Mouse (Mus musculus) thymus, adult 2 months (tissue): Measurements from ENCODE around the gene Ppid. TPM values are rescaled to one million over a fixed set of nuclear protein-coding genes. Genes with fewer than 3 reads are reported as not detected.

ENCODE experiments used
- DNase-seq: peaks from one replicate; pipeline ENCODE4 v3.0.0; 2021
- H3K27ac ChIP-seq: fragments of 200-500 bp; 2 replicates; pipeline ENCODE4 v1.5.1; 2012; ENCODE audit warnings: low read length, control low read depth; ENCODE audit not compliant: control insufficient read depth, insufficient read depth
- H3K27me3 ChIP-seq: fragments of 200-500 bp; 2 replicates; pipeline ENCODE4 v1.6.1; 2012; ENCODE audit warnings: mild to moderate bottlenecking, low read length, moderate library complexity, mixed read lengths; ENCODE audit not compliant: control insufficient read depth, insufficient read depth
- H3K36me3 ChIP-seq: fragments of 200-500 bp; 2 replicates; pipeline ENCODE4 v1.6.1; 2012; ENCODE audit warnings: mild to moderate bottlenecking, low read length, moderate library complexity; ENCODE audit not compliant: control insufficient read depth, insufficient read depth
- H3K4me1 ChIP-seq: fragments of 200-500 bp; replicated peaks from 2 replicates; pipeline ENCODE4 v1.6.1; 2012; ENCODE audit warnings: low read length; ENCODE audit not compliant: control insufficient read depth, insufficient read depth
- H3K4me3 ChIP-seq: fragments of 200-500 bp; 2 replicates; pipeline ENCODE4 v1.5.1; 2012; ENCODE audit warnings: mild to moderate bottlenecking, low read length, control low read depth, moderate library complexity; ENCODE audit not compliant: control insufficient read depth, insufficient read depth
- CTCF ChIP-seq: fragments of 200-500 bp; IDR thresholded peaks from 2 replicates; pipeline ENCODE4 v1.5.1; 2012; ENCODE audit warnings: mild to moderate bottlenecking, control low read depth, low read length, moderate library complexity, borderline replicate concordance; ENCODE audit not compliant: control insufficient read depth, poor library complexity, insufficient read depth; ENCODE audit errors: extremely low read depth
- POLR2A ChIP-seq: fragments of 200-500 bp; IDR thresholded peaks from 2 replicates; pipeline ENCODE4 v1.6.1; 2012; ENCODE audit warnings: mild to moderate bottlenecking, low read length, control low read depth, moderate library complexity; ENCODE audit not compliant: control insufficient read depth, poor library complexity, insufficient read depth; ENCODE audit errors: extremely low read depth
- WGBS: fragments of 180-500 bp; shearing (Covaris S2); methylation state at CpG from one replicate; pipeline ENCODE4 v1.1.7; 2018; 5-methylcytosine and 5-hydroxymethylcytosine counted together
- polyA plus RNA-seq: library from polyadenylated mRNA; depleted of rRNA; stranded (reverse); fragments of >200 nt; gene quantifications from 2 replicates; pipeline ENCODE4 v1.2.3, GENCODE M21; 2012

Gene Ppid
- polyA plus RNA-seq, 1 experiment, result 15.6 TPM

- peak; percentile 87 for DNase-seq
- H3K27me3 ChIP-seq, result no peaks in the 10 kb centered on the region
- 1% methylated on average over 6 of the region's 6 CpGs for WGBS
Measured at GRCm38 (mm10) chr3:79586804-79587203, 4.3 kb upstream of the Ppid start.

GRCm38 (mm10) chr3:79589671-79590070 is 1.5 kb upstream of the Ppid start:
- no peaks in the 10 kb centered on the region for H3K4me1 ChIP-seq
- peaks cover 12% of the 10 kb centered on the region for H3K36me3 ChIP-seq
- 93% methylated on average over 2 of the region's 2 CpGs for WGBS
- DNase-seq, result no peak
- H3K4me3 ChIP-seq, result no peak overlapping the region
- no peak for TF ChIP-seq POLR2A
- TF ChIP-seq CTCF, result no peak
- H3K27ac ChIP-seq, result no peak overlapping the region
- no peaks in the 10 kb centered on the region for H3K27me3 ChIP-seq

More at GRCm38 (mm10) chr3:79586804-79587203, 4.3 kb upstream of the Ppid start:
- no peak overlapping the region for H3K27ac ChIP-seq
- TF ChIP-seq POLR2A (no peak), CTCF (peak; percentile 89)
- H3K4me1 ChIP-seq, result no peaks in the 10 kb centered on the region
- no peak overlapping the region for H3K4me3 ChIP-seq
- no peaks in the 10 kb centered on the region for H3K36me3 ChIP-seq

GRCm38 (mm10) chr3:79591793-79592471 is 790 bp downstream of the Ppid start:
- no peak for DNase-seq
- Histone ChIP-seq H3K4me3 (peak overlapping the region; percentile 98), H3K27me3 (no peaks in the 10 kb centered on the region), H3K4me1 (no peaks in the 10 kb centered on the region), H3K36me3 (peaks cover 29% of the 10 kb centered on the region), H3K27ac (0 out of 2 replicates have a peak overlapping the region, but pooled peaks have one; percentile 9)
- TF ChIP-seq POLR2A (no peak), CTCF (no peak)
- under 1% methylated on average over 15 of the region's 15 CpGs for WGBS

GRCm38 (mm10) chr3:79595468-79595867 is 4.3 kb downstream of the Ppid start:
- Histone ChIP-seq H3K4me3 (no peak overlapping the region), H3K27me3 (no peaks in the 10 kb centered on the region), H3K36me3 (peaks cover 57% of the 10 kb centered on the region), H3K27ac (no peak overlapping the region), H3K4me1 (no peaks in the 10 kb centered on the region)
- no peak for TF ChIP-seq CTCF
- TF ChIP-seq POLR2A, result no peak
- no peak for DNase-seq
- WGBS, result 96% methylated on average over 7 of the region's 7 CpGs

- no peaks in the 10 kb centered on the region for H3K4me1 ChIP-seq
- H3K4me3 ChIP-seq, result no peak overlapping the region
- TF ChIP-seq CTCF (no peak), POLR2A (no peak)
- whole genome bisulfite sequencing, result 99% methylated on average over 2 of the region's 2 CpGs
- peaks cover 49% of the 10 kb centered on the region for H3K36me3 ChIP-seq
- no peak for DNase-seq
- H3K27me3 ChIP-seq, result no peaks in the 10 kb centered on the region
- no peak overlapping the region for H3K27ac ChIP-seq
Measured at GRCm38 (mm10) chr3:79609886-79610285, 18.7 kb downstream of the Ppid start.

- no peaks in the 10 kb centered on the region for H3K27me3 ChIP-seq
- DNase-seq, result no peak
- H3K4me1 ChIP-seq, result peaks cover 3% of the 10 kb centered on the region; the same call in 1 of the 2 replicates
- H3K4me3 ChIP-seq, result peak overlapping the region; percentile 79; the same call in 1 of the 2 replicates
- 7% methylated on average over 10 of the region's 10 CpGs for WGBS
- no peak overlapping the region for H3K27ac ChIP-seq
- TF ChIP-seq POLR2A (no peak), CTCF (no peak)
- peaks cover 6% of the 10 kb centered on the region for H3K36me3 ChIP-seq
Measured at GRCm38 (mm10) chr3:79627484-79628181, 36.5 kb downstream of the Ppid start.
